Mouse (Mus musculus) stomach, postnatal 0 days (tissue): ENCODE measurements around the gene Arf6.

ENCODE experiments used
- CTCF ChIP-seq: IDR thresholded peaks from 2 replicates; pipeline ENCODE4 v1.5.1; 2016; ENCODE audit warnings: antibody characterized with exemption, low read depth, mild to moderate bottlenecking, moderate library complexity
- EP300 ChIP-seq: optimal IDR thresholded peaks from 2 replicates; pipeline ENCODE3; 2016; ENCODE audit warnings: antibody characterized with exemption

- TF ChIP-seq CTCF (no peak), EP300 (no peak)
These were observed 41.4 kb downstream of the Arf6 start for GRCm38 (mm10) chr12:69413303-69413702.
